Mouse (Mus musculus): ENCODE data around the gene Tmem86a.

- TF ChIP-seq CTCF (IDR thresholded peaks at IDR 0.05) (peak; percentile 98), EP300 (IDR thresholded peaks at IDR 0.05) (no peak)
These were observed 30.9 kb downstream of the Tmem86a start for GRCm38 (mm10) chr7:47081277-47081676.
